Mouse (Mus musculus) kidney, adult 8-10 months (tissue): ENCODE measurements around the gene B4galt3.
A peak's percentile ranks its signal among the peaks of the same experiment; 100 is the strongest.

ENCODE experiments used
- DNase-seq, 2 experiments: peaks; one replicate each; pipeline ENCODE4 v3.0.0; 2022

The B4galt3 gene

GRCm38 (mm10) chr1:171241952-171242351, 28.2 kb upstream of the B4galt3 start:
- peak in 1 of 2 experiments; percentile 43 for DNase-seq

GRCm38 (mm10) chr1:171245353-171245752, 24.8 kb upstream of the B4galt3 start:
- DNase-seq = no peak

GRCm38 (mm10) chr1:171246709-171247452, 23.2 kb upstream of the B4galt3 start:
- peak; percentile 97 to 98 for DNase-seq

DNA sequence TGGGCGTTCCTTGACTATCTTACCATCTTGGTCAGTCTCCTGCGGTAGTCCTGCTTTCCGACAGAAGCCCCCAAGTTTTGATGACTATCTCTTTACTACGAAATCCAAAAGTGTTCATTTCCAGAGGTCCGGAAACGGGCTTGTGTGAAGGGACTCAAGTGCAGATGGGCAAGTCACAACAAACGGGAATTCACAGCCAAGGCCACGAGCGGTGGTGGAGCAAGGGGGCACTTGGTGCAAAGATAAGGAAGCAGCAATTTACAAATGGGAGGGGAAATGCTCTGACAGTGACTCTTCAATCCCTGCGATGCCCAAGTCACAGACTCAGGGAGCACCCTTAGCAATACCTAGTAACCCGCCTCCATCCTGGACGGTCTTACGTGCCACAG, 22.7 kb upstream of the B4galt3 start:
- no peak for DNase-seq

DNA sequence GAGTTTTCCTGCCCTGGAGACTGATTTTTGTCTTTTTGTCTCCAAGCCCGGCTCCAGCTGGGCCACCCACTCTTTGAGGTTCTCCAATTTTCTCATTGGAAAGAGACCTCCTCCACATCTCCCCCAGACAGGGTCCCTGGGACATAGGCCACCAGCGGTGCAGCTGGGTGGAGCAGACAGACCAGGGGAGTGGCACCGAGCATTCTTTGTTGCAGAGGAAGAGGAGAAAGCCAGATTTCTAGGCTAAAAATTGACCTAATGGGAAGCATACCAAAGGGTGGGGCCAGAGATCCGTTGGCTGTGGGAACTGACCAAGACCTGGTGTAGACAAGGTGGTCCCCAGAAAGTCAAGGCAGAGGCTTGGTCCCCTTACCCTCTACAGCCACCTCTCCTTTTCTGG, 22.2 kb upstream of the B4galt3 start:
- no peak for DNase-seq

- no peak for DNase-seq
These were observed 21.5 kb upstream of the B4galt3 start for GRCm38 (mm10) chr1:171248386-171249226.

- no peak for DNase-seq
These were observed 20.1 kb upstream of the B4galt3 start, which contains the start of gene Adamts4 for GRCm38 (mm10) chr1:171249913-171250600. Gene Adamts4 (plus strand): TSS chr1:171250421.

- no peak for DNase-seq
These were observed 19.2 kb upstream of the B4galt3 start, which contains the start of gene Ndufs2 for GRCm38 (mm10) chr1:171250680-171251593. Gene Ndufs2 (minus strand): TSS chr1:171251388.

- DNase-seq = no peak
These were observed 18.4 kb upstream of the B4galt3 start for GRCm38 (mm10) chr1:171251594-171252324.

DNA sequence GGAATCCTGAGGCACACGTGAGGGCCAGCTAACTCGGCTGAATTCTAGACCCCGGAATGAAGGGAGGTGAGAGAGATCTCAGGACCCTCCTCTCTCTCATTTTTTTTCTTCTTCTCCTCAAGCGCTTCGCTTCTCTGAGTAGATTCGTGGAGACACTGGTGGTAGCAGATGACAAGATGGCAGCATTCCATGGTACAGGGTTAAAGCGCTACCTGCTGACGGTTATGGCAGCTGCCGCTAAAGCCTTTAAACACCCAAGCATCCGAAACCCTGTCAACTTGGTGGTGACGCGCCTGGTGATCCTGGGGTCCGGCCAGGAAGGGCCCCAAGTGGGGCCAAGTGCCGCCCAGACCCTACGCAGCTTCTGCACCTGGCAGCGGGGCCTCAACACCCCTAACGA, 17.7 kb upstream of the B4galt3 start:
- no peak for DNase-seq

- DNase-seq = peak; percentile 57 to 76
These were observed 13.9 kb upstream of the B4galt3 start for GRCm38 (mm10) chr1:171256095-171256818.

DNA sequence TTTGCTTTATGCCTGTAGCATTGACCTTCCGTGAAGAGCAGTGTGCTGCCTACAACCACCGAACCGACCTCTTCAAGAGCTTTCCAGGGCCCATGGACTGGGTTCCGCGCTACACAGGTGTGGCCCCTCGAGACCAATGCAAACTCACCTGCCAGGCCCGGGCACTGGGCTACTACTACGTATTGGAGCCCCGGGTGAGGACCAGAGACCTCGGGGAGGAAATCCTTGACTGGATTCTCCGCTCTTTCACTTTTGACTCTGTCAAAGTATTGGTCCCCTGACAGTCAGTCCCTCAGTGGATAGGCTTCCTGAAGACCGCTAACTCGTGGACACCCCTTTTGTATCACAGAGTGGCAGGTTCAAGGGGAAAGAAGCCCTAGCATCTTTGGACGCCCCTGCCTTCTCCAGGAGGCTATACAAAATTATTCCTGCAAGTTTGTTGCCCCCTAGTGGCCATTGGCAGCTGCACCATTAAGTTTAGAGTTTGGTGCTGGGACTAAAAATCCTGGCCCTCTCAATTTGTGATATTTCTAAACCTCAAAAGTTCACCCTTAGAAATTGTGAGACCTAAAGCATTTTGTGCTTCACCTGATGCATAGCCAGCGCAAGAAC, 13.1 kb upstream of the B4galt3 start:
- peak; percentile 50 to 70 for DNase-seq

- DNase-seq = no peak
These were observed 12.3 kb upstream of the B4galt3 start for GRCm38 (mm10) chr1:171257781-171258180.

- DNase-seq = no peak
These were observed 11.2 kb upstream of the B4galt3 start for GRCm38 (mm10) chr1:171258921-171259320.

DNA sequence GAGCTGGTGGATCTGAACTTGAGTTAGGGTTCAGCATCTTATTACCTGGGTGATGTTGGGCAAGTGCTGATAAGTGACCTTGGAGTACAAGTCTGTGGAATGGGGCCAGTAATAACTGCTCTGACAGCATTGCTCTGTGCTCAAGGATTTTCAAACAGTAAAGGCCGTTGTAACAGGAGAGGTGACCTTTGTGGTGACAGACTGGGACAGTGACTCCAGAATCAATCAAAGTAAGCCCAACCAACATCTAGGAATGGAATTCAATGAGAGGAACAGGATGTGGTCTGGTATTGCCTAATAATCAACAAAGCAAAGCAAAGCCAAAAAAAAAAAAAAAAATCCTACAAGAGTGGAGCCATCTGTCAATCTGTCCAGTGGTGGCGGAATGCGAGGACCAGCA, 9.8 kb upstream of the B4galt3 start:
- DNase-seq = no peak

GRCm38 (mm10) chr1:171262594-171263130, 7.5 kb upstream of the B4galt3 start:
- DNase-seq = peak in 1 of 2 experiments; percentile 62

DNA sequence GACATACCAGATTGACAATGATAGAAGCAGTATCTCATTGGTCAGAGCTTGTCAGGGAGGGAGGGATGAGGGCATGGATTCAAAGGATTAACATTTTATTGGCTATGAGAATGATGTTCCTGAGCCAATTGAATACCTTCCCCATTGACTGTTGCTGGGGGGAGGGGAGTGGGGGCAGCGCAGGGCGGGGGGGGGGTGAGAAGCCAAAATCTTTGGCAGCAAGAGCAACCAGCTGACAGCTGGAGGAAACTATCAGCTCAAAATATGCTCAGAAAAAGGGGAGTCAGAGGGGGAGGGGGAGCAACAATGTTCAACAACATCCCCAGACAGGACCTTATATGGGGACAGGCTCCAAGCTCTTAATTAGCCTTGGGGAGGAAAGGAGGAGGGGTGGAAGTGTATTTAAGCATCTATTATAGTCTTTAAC, 6.9 kb upstream of the B4galt3 start:
- DNase-seq = peak in 1 of 2 experiments; percentile 49

DNA sequence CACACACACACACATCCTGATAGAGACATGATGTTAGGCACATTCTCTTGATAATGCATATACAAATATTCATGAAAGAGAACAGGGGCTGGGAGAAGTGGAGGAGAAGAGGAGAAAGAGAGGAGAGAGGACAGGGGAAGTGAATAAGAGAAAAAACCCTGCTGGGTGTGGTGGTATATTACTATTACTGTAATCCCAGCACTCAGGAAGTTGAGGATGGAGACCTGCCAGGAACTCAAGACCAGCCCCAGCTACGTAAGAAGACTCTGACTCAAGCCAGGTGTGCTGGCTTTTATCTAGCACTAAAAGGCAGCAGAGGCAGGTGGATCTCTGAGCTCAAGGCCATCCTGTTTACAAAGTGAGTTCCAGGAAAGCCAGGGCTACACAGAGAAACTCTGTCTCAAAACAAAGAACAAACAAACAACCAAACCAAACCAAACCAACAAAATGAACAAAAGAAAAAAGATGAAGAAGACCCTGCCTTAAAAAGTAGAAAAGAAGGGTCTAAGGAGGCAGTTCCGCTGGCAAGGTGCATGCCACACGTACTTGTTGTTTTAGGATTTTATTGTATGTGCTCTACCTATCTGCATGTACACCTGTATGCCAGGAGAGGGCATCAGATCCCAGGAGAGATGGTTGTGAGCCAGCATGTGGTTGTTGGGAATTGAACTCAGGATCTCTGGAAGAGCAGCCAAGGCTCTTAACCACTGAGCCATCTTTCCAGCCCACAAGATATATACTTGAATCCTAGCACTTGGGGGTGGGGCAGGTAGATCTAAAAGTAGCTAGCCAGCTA, 6.3 kb upstream of the B4galt3 start:
- DNase-seq = no peak
